11 mouse cellular contexts compared by ENCODE assay signal in genomic region chr5:115266787-115267468, GRCm38 (mm10). TPM values are rescaled to one million over a fixed set of nuclear protein-coding genes. Genes with fewer than 3 reads are reported as not detected.
DNase-seq lines count a peak whose midpoint lies in the region; ATAC-seq and TF ChIP-seq lines count a peak whose summit lies in the region.
"Had no signal": no experiment of that assay in that cellular context is flagged by ENCODE, and none has a peak within 500 bp of the region (broad histone marks: within the 10 kb centered on the region; RNA-seq: fewer than 3 reads in every experiment).

No protein-coding gene starts in this region.

- H3K4me1 ChIP-seq in hindbrain, embryonic 13.5 days (replicated peaks): peaks cover 63% of the 10 kb centered on the region
- peaks cover 36% of the 10 kb centered on the region for H3K4me1 ChIP-seq in hindbrain, embryonic 12.5 days
- H3K4me1 ChIP-seq in heart, embryonic 13.5 days: peaks cover 71% of the 10 kb centered on the region
- peaks cover 64% of the 10 kb centered on the region for H3K4me1 ChIP-seq in liver, postnatal 0 days (ENCODE audit: insufficient read depth)
- peaks cover 41% of the 10 kb centered on the region for H3K4me1 ChIP-seq in forebrain, embryonic 13.5 days

- 0 out of 2 replicates have a peak overlapping the region, but pooled peaks have one; percentile 30 for H3K9ac ChIP-seq in hindbrain, embryonic 13.5 days
- H3K9ac ChIP-seq in hindbrain, embryonic 12.5 days: no peak overlapping the region
- peak overlapping the region; percentile 71 for H3K9ac ChIP-seq in heart, embryonic 13.5 days
- H3K9ac ChIP-seq in liver, postnatal 0 days (replicated peaks): peak overlapping the region; percentile 58
- H3K9ac ChIP-seq in forebrain, embryonic 13.5 days: no peak overlapping the region

- intact Hi-C loops in left cerebral cortex, postnatal 25 days (cut with DNase I): loop anchor here (10.0 kb wide), 1 partner anchor 252 kb away; the partner anchor contains the start of gene Sppl3

- peak; percentile 74 for DNase-seq in adipocyte (ENCODE audit: low spot score)
- DNase-seq in liver, postnatal 0 days: peak; percentile 65
- no peak for DNase-seq in retina, embryonic 14.5 days (ENCODE audit: low spot score)
- DNase-seq in left cerebral cortex, postnatal 25 days (ENCODE audit: low spot score in 2 of 2): no peak
- DNase-seq: cerebellum, adult 8-10 months; gastrocnemius, postnatal 10 days had no signal

- TF ChIP-seq EP300 in liver, postnatal 0 days (IDR thresholded peaks at IDR 0.05; ENCODE audit: low read depth): peak; percentile 98

- H3K36me3 ChIP-seq in hindbrain, embryonic 13.5 days: peaks cover 34% of the 10 kb centered on the region
- H3K36me3 ChIP-seq in hindbrain, embryonic 12.5 days: peaks cover 24% of the 10 kb centered on the region
- peaks cover 44% of the 10 kb centered on the region for H3K36me3 ChIP-seq in heart, embryonic 13.5 days
- H3K36me3 ChIP-seq in liver, postnatal 0 days (replicated peaks; ENCODE audit: insufficient read depth, low read length): peaks cover 43% of the 10 kb centered on the region
- peaks cover 29% of the 10 kb centered on the region for H3K36me3 ChIP-seq in forebrain, embryonic 13.5 days (ENCODE audit: poor library complexity, severe bottlenecking)

- no peaks in the 10 kb centered on the region for H3K27me3 ChIP-seq in hindbrain, embryonic 13.5 days
- H3K27me3 ChIP-seq in hindbrain, embryonic 12.5 days: no peaks in the 10 kb centered on the region
- no peaks in the 10 kb centered on the region for H3K27me3 ChIP-seq in heart, embryonic 13.5 days (replicated peaks)
- H3K27me3 ChIP-seq in liver, postnatal 0 days (ENCODE audit: insufficient read depth, low read length): no peaks in the 10 kb centered on the region
- H3K27me3 ChIP-seq in forebrain, embryonic 13.5 days: no peaks in the 10 kb centered on the region

- H3K4me2 ChIP-seq in hindbrain, embryonic 13.5 days: no peak overlapping the region
- H3K4me2 ChIP-seq in hindbrain, embryonic 12.5 days (replicated peaks): no peak overlapping the region
- H3K4me2 ChIP-seq in heart, embryonic 13.5 days: peak overlapping the region; percentile 96
- peak overlapping the region; percentile 79 for H3K4me2 ChIP-seq in liver, postnatal 0 days (ENCODE audit: low read depth, low read length)
- no peak overlapping the region for H3K4me2 ChIP-seq in forebrain, embryonic 13.5 days

- no peaks in the 10 kb centered on the region for H3K9me3 ChIP-seq in hindbrain, embryonic 13.5 days
- H3K9me3 ChIP-seq in hindbrain, embryonic 12.5 days (replicated peaks): no peaks in the 10 kb centered on the region
- no peaks in the 10 kb centered on the region for H3K9me3 ChIP-seq in heart, embryonic 13.5 days
- H3K9me3 ChIP-seq in liver, postnatal 0 days (ENCODE audit: low read length): no peaks in the 10 kb centered on the region
- no peaks in the 10 kb centered on the region for H3K9me3 ChIP-seq in forebrain, embryonic 13.5 days (replicated peaks)

- no peak overlapping the region for H3K4me3 ChIP-seq in hindbrain, embryonic 13.5 days
- H3K4me3 ChIP-seq in hindbrain, embryonic 12.5 days: no peak overlapping the region
- peak overlapping the region; percentile 30 for H3K4me3 ChIP-seq in heart, embryonic 13.5 days
- peak overlapping the region; percentile 28 for H3K4me3 ChIP-seq in liver, postnatal 0 days (ENCODE audit: low read depth, low read length)
- no peak overlapping the region for H3K4me3 ChIP-seq in forebrain, embryonic 13.5 days

- ATAC-seq in hindbrain, embryonic 13.5 days (ENCODE audit: low FRiP score): no peak
- ATAC-seq in hindbrain, embryonic 12.5 days (ENCODE audit: low FRiP score): no peak
- ATAC-seq in heart, embryonic 13.5 days (ENCODE audit: extremely low read depth, insufficient number of reproducible peaks, low FRiP score, low TSS enrichment): peak; percentile 58; the same call in 1 of the 2 replicates
- ATAC-seq in liver, postnatal 0 days: peak; percentile 80
- no peak for ATAC-seq in forebrain, embryonic 13.5 days
- ATAC-seq: CD4-positive, CD25-positive, alpha-beta regulatory T cell, adult 4 months had no signal

- TF ChIP-seq CTCF in liver, postnatal 0 days (IDR thresholded peaks at IDR 0.05; ENCODE audit: low read depth): no peak

- no peak overlapping the region for H3K27ac ChIP-seq in hindbrain, embryonic 13.5 days
- no peak overlapping the region for H3K27ac ChIP-seq in hindbrain, embryonic 12.5 days
- peak overlapping the region; percentile 86 for H3K27ac ChIP-seq in heart, embryonic 13.5 days (replicated peaks)
- H3K27ac ChIP-seq in liver, postnatal 0 days (ENCODE audit: low read depth): peak overlapping the region; percentile 92
- no peak overlapping the region for H3K27ac ChIP-seq in forebrain, embryonic 13.5 days

- 93% methylated on average over 8 of the region's 8 CpGs for WGBS in hindbrain, embryonic 13.5 days
- WGBS in hindbrain, embryonic 12.5 days: 91% methylated on average over 8 of the region's 8 CpGs
- WGBS in heart, embryonic 13.5 days: 41% methylated on average over 8 of the region's 8 CpGs
- WGBS in liver, postnatal 0 days (ENCODE audit: insufficient replicate concordance): 45% methylated on average over 8 of the region's 8 CpGs
- WGBS in forebrain, embryonic 13.5 days: 93% methylated on average over 8 of the region's 8 CpGs

RNA-seq across cellular contexts. Expression of gene Rnf10, which starts 5.8 kb away (rescaled TPM):
- polyA plus RNA-seq in hindbrain, embryonic 13.5 days (2015; fragmentation: Nextera tagmentation; extraction: Ambion mirVana): 156 and 160 TPM in 2 replicates
- polyA plus RNA-seq in hindbrain, embryonic 12.5 days (2016; fragmentation: Nextera tagmentation; extraction: Ambion mirVana): 197 and 202 TPM in 2 replicates
- 111 and 121 TPM in 2 replicates for polyA plus RNA-seq in heart, embryonic 13.5 days (2015; fragmentation: Nextera tagmentation; extraction: Ambion mirVana)
- polyA plus RNA-seq in liver, postnatal 0 days (2015; fragmentation: Nextera tagmentation; extraction: Ambion mirVana): 75.4 and 78.4 TPM in 2 replicates
- total RNA-seq in left cerebral cortex, postnatal 25 days (2021): 100 to 1,000 TPM; 248 to 266 TPM
- 134 and 138 TPM in 2 replicates for polyA plus RNA-seq in forebrain, embryonic 13.5 days (2015; fragmentation: Nextera tagmentation; extraction: Ambion mirVana)

RNA-seq across cellular contexts. Expression of gene Coq5, which starts 12.5 kb away (rescaled TPM):
- 53.1 and 56.5 TPM in 2 replicates for polyA plus RNA-seq in hindbrain, embryonic 13.5 days (2015; fragmentation: Nextera tagmentation; extraction: Ambion mirVana)
- polyA plus RNA-seq in hindbrain, embryonic 12.5 days (2016; fragmentation: Nextera tagmentation; extraction: Ambion mirVana): 48.1 and 51.3 TPM in 2 replicates
- polyA plus RNA-seq in heart, embryonic 13.5 days (2015; fragmentation: Nextera tagmentation; extraction: Ambion mirVana): 67.1 and 70.2 TPM in 2 replicates
- 19.5 and 19.6 TPM in 2 replicates for polyA plus RNA-seq in liver, postnatal 0 days (2015; fragmentation: Nextera tagmentation; extraction: Ambion mirVana)
- total RNA-seq in left cerebral cortex, postnatal 25 days (2021): 10 to 100 TPM; 39.3 to 39.7 TPM
- 53.7 and 54.0 TPM in 2 replicates for polyA plus RNA-seq in forebrain, embryonic 13.5 days (2015; fragmentation: Nextera tagmentation; extraction: Ambion mirVana)

RNA-seq across cellular contexts. Expression of gene Pop5, which starts 31.3 kb away (rescaled TPM):
- 103 and 105 TPM in 2 replicates for polyA plus RNA-seq in hindbrain, embryonic 13.5 days (2015; fragmentation: Nextera tagmentation; extraction: Ambion mirVana)
- polyA plus RNA-seq in hindbrain, embryonic 12.5 days (2016; fragmentation: Nextera tagmentation; extraction: Ambion mirVana): 78.6 and 90.5 TPM in 2 replicates
- 63.6 and 73.0 TPM in 2 replicates for polyA plus RNA-seq in heart, embryonic 13.5 days (2015; fragmentation: Nextera tagmentation; extraction: Ambion mirVana)
- polyA plus RNA-seq in liver, postnatal 0 days (2015; fragmentation: Nextera tagmentation; extraction: Ambion mirVana): 58.7 and 61.8 TPM in 2 replicates
- 100 to 1,000 TPM; 104 to 110 TPM for total RNA-seq in left cerebral cortex, postnatal 25 days (2021)
- 102 and 112 TPM in 2 replicates for polyA plus RNA-seq in forebrain, embryonic 13.5 days (2015; fragmentation: Nextera tagmentation; extraction: Ambion mirVana)

RNA-seq across cellular contexts. Expression of gene Dynll1, which starts 33.9 kb away (rescaled TPM):
- 1,285 and 1,377 TPM in 2 replicates for polyA plus RNA-seq in hindbrain, embryonic 13.5 days (2015; fragmentation: Nextera tagmentation; extraction: Ambion mirVana)
- polyA plus RNA-seq in hindbrain, embryonic 12.5 days (2016; fragmentation: Nextera tagmentation; extraction: Ambion mirVana): 1,295 and 1,383 TPM in 2 replicates
- 1,196 and 1,415 TPM in 2 replicates for polyA plus RNA-seq in heart, embryonic 13.5 days (2015; fragmentation: Nextera tagmentation; extraction: Ambion mirVana)
- 388 and 399 TPM in 2 replicates for polyA plus RNA-seq in liver, postnatal 0 days (2015; fragmentation: Nextera tagmentation; extraction: Ambion mirVana)
- 100 to 1,000 TPM; 713 to 752 TPM for total RNA-seq in left cerebral cortex, postnatal 25 days (2021)
- polyA plus RNA-seq in forebrain, embryonic 13.5 days (2015; fragmentation: Nextera tagmentation; extraction: Ambion mirVana): 1,571 and 1,757 TPM in 2 replicates

Comparison
In these comparisons a context has a peak if more than half of its experiments do, and no peak if none do; other contexts are left out.
1. H3K9ac ChIP-seq: peak in hindbrain, embryonic 13.5 days (single experiment), heart, embryonic 13.5 days (single experiment) and liver, postnatal 0 days (single experiment); none in hindbrain, embryonic 12.5 days (single experiment) and forebrain, embryonic 13.5 days (single experiment).
2. ATAC-seq: peak in heart, embryonic 13.5 days (single experiment) and liver, postnatal 0 days (single experiment); none in hindbrain, embryonic 13.5 days (single experiment), hindbrain, embryonic 12.5 days (single experiment) and forebrain, embryonic 13.5 days (single experiment).
3. H3K27ac ChIP-seq: peak in heart, embryonic 13.5 days (single experiment) and liver, postnatal 0 days (single experiment); none in hindbrain, embryonic 13.5 days (single experiment), hindbrain, embryonic 12.5 days (single experiment) and forebrain, embryonic 13.5 days (single experiment).
4. H3K4me2 ChIP-seq: peak in heart, embryonic 13.5 days (single experiment) and liver, postnatal 0 days (single experiment); none in hindbrain, embryonic 13.5 days (single experiment), hindbrain, embryonic 12.5 days (single experiment) and forebrain, embryonic 13.5 days (single experiment).
5. H3K4me3 ChIP-seq: peak in heart, embryonic 13.5 days (single experiment) and liver, postnatal 0 days (single experiment); none in hindbrain, embryonic 13.5 days (single experiment), hindbrain, embryonic 12.5 days (single experiment) and forebrain, embryonic 13.5 days (single experiment).
6. DNase-seq: peak in adipocyte (single experiment) and liver, postnatal 0 days (single experiment); none in retina, embryonic 14.5 days (single experiment) and left cerebral cortex, postnatal 25 days (0 of 2).